Mouse (Mus musculus): ENCODE measurements around the gene Serpina12. TPM values are rescaled to one million over a fixed set of nuclear protein-coding genes. Genes with fewer than 3 reads are reported as not detected.

The Serpina12 gene
- polyA plus RNA-seq (2012; rRNA removed), result not detected in 2 replicates

- no peaks in the 10 kb centered on the region; the same call in 1 of the 2 replicates for H3K4me1 ChIP-seq (ENCODE audit: control insufficient read depth, insufficient read depth, low read length)
- H3K4me3 ChIP-seq (ENCODE audit: control insufficient read depth, low read depth, low read length), result no peak within 1 kb of the TSS
- TF ChIP-seq CTCF (IDR thresholded peaks at IDR 0.05; ENCODE audit: control insufficient read depth, insufficient read depth, insufficient replicate concordance, low read depth, low read length) (no peak), POLR2A (IDR thresholded peaks at IDR 0.05; ENCODE audit: control insufficient read depth, low read depth, low read length) (no peak)
- no peak within 1 kb of the TSS for H3K27ac ChIP-seq (ENCODE audit: control insufficient read depth, insufficient read depth, low read depth, low read length)
- no peaks in the 10 kb centered on the region for H3K36me3 ChIP-seq (ENCODE audit: control insufficient read depth, insufficient read depth, low read length)
- H3K27me3 ChIP-seq (ENCODE audit: control insufficient read depth, insufficient read depth, low read length), result no peaks in the 10 kb centered on the region
Observed at GRCm38 (mm10) chr12:104044343-104044742, at the start of gene Serpina12. Serpina12 (minus strand) TSS chr12:104044443.

GRCm38 (mm10) chr12:104091303-104091702, 47.1 kb upstream of the Serpina12 start:
- no peaks in the 10 kb centered on the region for H3K36me3 ChIP-seq (ENCODE audit: control insufficient read depth, insufficient read depth, low read length)
- no peak overlapping the region for H3K4me3 ChIP-seq (ENCODE audit: control insufficient read depth, low read depth, low read length)
- peak overlapping the region; percentile 47 for H3K27ac ChIP-seq (ENCODE audit: control insufficient read depth, insufficient read depth, low read depth, low read length)
- TF ChIP-seq POLR2A (IDR thresholded peaks at IDR 0.05; ENCODE audit: control insufficient read depth, low read depth, low read length) (no peak), CTCF (IDR thresholded peaks at IDR 0.05; ENCODE audit: control insufficient read depth, insufficient read depth, insufficient replicate concordance, low read depth, low read length) (no peak)
- H3K27me3 ChIP-seq (ENCODE audit: control insufficient read depth, insufficient read depth, low read length), result no peaks in the 10 kb centered on the region
- H3K4me1 ChIP-seq (ENCODE audit: control insufficient read depth, insufficient read depth, low read length), result no peaks in the 10 kb centered on the region

DNA sequence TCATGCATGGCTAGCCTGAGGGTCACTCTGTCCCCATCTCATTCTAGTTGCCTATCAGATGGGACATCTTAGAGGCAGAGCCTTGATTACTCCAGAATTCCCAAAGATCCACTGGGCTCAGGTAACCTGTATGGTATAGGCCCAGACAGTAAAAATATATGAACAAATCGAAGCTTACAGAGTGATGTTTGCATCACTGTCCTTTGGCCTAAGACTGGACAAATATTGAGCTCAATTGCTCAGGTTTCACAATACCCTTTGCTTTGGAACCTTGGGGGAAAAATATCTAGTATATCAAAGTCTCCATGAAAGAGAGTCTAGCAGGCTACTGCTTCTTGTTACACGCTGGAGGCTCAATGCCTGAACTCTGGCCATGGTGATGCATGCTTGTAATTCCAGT, 45.9 kb upstream of the Serpina12 start:
- Histone ChIP-seq H3K4me1 (ENCODE audit: control insufficient read depth, insufficient read depth, low read length) (no peaks in the 10 kb centered on the region), H3K27ac (ENCODE audit: control insufficient read depth, insufficient read depth, low read depth, low read length) (no peak overlapping the region), H3K27me3 (ENCODE audit: control insufficient read depth, insufficient read depth, low read length) (no peaks in the 10 kb centered on the region), H3K36me3 (ENCODE audit: control insufficient read depth, insufficient read depth, low read length) (no peaks in the 10 kb centered on the region), H3K4me3 (ENCODE audit: control insufficient read depth, low read depth, low read length) (no peak overlapping the region)
- TF ChIP-seq POLR2A (IDR thresholded peaks at IDR 0.05; ENCODE audit: control insufficient read depth, low read depth, low read length) (no peak), CTCF (IDR thresholded peaks at IDR 0.05; ENCODE audit: control insufficient read depth, insufficient read depth, insufficient replicate concordance, low read depth, low read length) (no peak)

DNA sequence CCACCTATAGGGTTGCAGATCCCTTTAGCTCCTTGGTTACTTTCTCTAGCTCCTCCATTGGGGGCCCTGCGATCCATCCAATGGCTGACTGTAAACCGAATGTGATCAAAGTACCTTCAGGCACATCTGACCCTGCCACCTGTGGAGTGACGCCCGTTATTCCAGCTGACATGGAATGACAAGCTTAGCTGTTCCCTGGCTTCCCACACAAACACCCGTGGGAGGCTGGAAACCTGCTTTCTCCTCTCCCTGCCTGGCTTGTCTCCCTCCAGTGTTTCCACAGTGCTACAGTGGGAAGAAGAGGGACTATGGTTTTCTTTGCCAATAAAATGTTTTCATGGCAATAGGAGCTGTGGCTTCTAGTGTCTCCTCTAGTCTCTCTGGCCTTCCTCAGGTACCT, 28.0 kb upstream of the Serpina12 start:
- H3K27ac ChIP-seq (ENCODE audit: control insufficient read depth, insufficient read depth, low read depth, low read length), result no peak overlapping the region
- no peaks in the 10 kb centered on the region for H3K36me3 ChIP-seq (ENCODE audit: control insufficient read depth, insufficient read depth, low read length)
- TF ChIP-seq POLR2A (IDR thresholded peaks at IDR 0.05; ENCODE audit: control insufficient read depth, low read depth, low read length) (no peak), CTCF (IDR thresholded peaks at IDR 0.05; ENCODE audit: control insufficient read depth, insufficient read depth, insufficient replicate concordance, low read depth, low read length) (no peak)
- H3K4me1 ChIP-seq (ENCODE audit: control insufficient read depth, insufficient read depth, low read length), result peaks cover 2% of the 10 kb centered on the region
- H3K27me3 ChIP-seq (ENCODE audit: control insufficient read depth, insufficient read depth, low read length), result no peaks in the 10 kb centered on the region
- no peak overlapping the region for H3K4me3 ChIP-seq (ENCODE audit: control insufficient read depth, low read depth, low read length)

DNA sequence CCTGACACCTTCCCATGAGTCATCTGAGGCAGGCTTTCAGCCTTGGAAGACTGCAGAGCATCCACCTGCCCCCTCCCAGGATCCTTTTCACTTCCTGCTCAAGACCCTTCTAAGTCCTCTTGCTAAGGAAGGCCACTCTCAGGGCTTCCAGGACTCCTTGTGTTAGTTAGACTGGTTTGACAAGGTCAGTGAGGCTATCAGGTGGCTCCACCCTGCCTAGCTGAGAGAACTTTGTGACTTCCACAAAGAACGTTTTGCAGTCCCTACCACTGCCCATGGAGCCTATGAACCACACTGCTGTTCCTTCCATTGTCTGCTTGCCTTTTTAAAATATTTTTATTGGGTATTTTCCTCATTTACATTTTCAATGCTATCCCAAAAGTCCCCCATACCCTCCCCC, 27.5 kb upstream of the Serpina12 start:
- Histone ChIP-seq H3K4me3 (ENCODE audit: control insufficient read depth, low read depth, low read length) (no peak overlapping the region), H3K4me1 (ENCODE audit: control insufficient read depth, insufficient read depth, low read length) (peaks cover 2% of the 10 kb centered on the region), H3K36me3 (ENCODE audit: control insufficient read depth, insufficient read depth, low read length) (no peaks in the 10 kb centered on the region), H3K27ac (ENCODE audit: control insufficient read depth, insufficient read depth, low read depth, low read length) (no peak overlapping the region), H3K27me3 (ENCODE audit: control insufficient read depth, insufficient read depth, low read length) (no peaks in the 10 kb centered on the region)
- no peak for TF ChIP-seq POLR2A (IDR thresholded peaks at IDR 0.05; ENCODE audit: control insufficient read depth, low read depth, low read length)
- no peak for TF ChIP-seq CTCF (IDR thresholded peaks at IDR 0.05; ENCODE audit: control insufficient read depth, insufficient read depth, insufficient replicate concordance, low read depth, low read length)

DNA sequence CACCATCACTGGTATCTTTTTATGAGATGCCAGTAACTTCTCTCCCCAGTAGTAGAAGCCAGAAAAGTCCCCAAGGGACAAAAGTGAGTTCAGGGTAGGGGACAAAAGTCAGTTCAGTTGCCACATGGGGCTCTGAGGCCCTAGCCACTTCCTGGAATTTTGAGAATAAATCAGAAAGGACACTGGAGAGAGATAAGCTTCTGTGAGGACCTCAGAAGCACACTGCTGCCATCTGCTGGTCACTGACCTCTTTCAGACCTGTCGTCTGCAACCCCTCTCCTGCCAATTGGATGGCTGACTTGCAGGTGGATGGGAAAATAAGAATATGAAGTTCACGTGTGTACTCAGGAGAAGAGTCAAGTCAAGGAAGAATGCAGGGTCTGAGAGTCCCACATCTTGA, 25.4 kb upstream of the Serpina12 start:
- Histone ChIP-seq H3K4me3 (ENCODE audit: control insufficient read depth, low read depth, low read length) (no peak overlapping the region), H3K27ac (ENCODE audit: control insufficient read depth, insufficient read depth, low read depth, low read length) (no peak overlapping the region), H3K27me3 (ENCODE audit: control insufficient read depth, insufficient read depth, low read length) (no peaks in the 10 kb centered on the region), H3K36me3 (ENCODE audit: control insufficient read depth, insufficient read depth, low read length) (no peaks in the 10 kb centered on the region), H3K4me1 (ENCODE audit: control insufficient read depth, insufficient read depth, low read length) (peaks cover 2% of the 10 kb centered on the region)
- TF ChIP-seq CTCF (IDR thresholded peaks at IDR 0.05; ENCODE audit: control insufficient read depth, insufficient read depth, insufficient replicate concordance, low read depth, low read length), result peak; percentile 60; the same call in 1 of the 2 replicates
- TF ChIP-seq POLR2A (IDR thresholded peaks at IDR 0.05; ENCODE audit: control insufficient read depth, low read depth, low read length), result no peak

DNA sequence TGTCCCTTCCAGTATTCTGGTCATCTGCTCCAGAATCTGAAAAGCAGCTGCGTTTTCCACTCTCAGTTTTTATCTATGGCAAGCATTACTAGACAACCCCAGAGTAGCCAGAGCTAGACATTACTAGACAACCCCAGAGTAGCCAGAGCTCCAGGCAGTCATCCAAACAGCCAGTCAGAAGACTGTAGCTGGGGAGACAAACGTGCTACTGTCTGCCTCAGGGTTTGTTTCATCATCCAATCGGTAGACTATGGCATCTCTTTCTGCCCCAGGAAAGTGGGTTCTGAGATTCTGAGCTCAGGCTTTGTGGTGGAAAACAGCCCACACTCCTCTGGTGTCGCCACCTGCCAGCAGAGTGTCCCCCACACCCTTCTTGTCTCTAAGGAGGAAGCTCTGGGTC, 23.3 kb upstream of the Serpina12 start:
- Histone ChIP-seq H3K27me3 (ENCODE audit: control insufficient read depth, insufficient read depth, low read length) (no peaks in the 10 kb centered on the region), H3K36me3 (ENCODE audit: control insufficient read depth, insufficient read depth, low read length) (no peaks in the 10 kb centered on the region), H3K27ac (ENCODE audit: control insufficient read depth, insufficient read depth, low read depth, low read length) (peak overlapping the region; percentile 37; the same call in 1 of the 2 replicates), H3K4me3 (ENCODE audit: control insufficient read depth, low read depth, low read length) (peak overlapping the region; percentile 23; the same call in 1 of the 2 replicates), H3K4me1 (ENCODE audit: control insufficient read depth, insufficient read depth, low read length) (peaks cover 2% of the 10 kb centered on the region)
- no peak for TF ChIP-seq CTCF (IDR thresholded peaks at IDR 0.05; ENCODE audit: control insufficient read depth, insufficient read depth, insufficient replicate concordance, low read depth, low read length)
- no peak for TF ChIP-seq POLR2A (IDR thresholded peaks at IDR 0.05; ENCODE audit: control insufficient read depth, low read depth, low read length)

DNA sequence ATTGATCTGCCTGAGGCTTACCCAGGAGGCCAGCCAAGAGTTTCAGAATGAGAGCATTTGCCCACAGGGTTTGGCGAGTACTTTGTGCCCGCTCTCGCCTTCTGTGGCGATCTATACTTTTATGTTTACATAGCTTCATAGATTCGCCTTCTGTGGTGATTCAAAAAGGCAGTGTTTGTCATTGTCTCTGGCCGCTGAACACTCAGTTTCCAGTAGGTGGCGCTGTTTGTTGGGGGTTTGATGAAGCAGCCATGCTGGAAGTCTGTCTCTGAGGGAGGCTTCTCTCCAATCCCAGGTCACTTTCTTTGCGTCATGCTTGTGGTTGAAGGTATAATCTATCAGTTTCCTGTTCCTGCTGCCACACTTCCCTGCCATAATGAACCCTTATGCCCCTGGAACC, 22.0 kb upstream of the Serpina12 start:
- H3K36me3 ChIP-seq (ENCODE audit: control insufficient read depth, insufficient read depth, low read length), result no peaks in the 10 kb centered on the region
- TF ChIP-seq CTCF (IDR thresholded peaks at IDR 0.05; ENCODE audit: control insufficient read depth, insufficient read depth, insufficient replicate concordance, low read depth, low read length) (peak; percentile 70; the same call in 1 of the 2 replicates), POLR2A (IDR thresholded peaks at IDR 0.05; ENCODE audit: control insufficient read depth, low read depth, low read length) (no peak)
- H3K27ac ChIP-seq (ENCODE audit: control insufficient read depth, insufficient read depth, low read depth, low read length), result peak overlapping the region; percentile 39; the same call in 1 of the 2 replicates
- no peak overlapping the region for H3K4me3 ChIP-seq (ENCODE audit: control insufficient read depth, low read depth, low read length)
- H3K4me1 ChIP-seq (ENCODE audit: control insufficient read depth, insufficient read depth, low read length), result peaks cover 2% of the 10 kb centered on the region
- H3K27me3 ChIP-seq (ENCODE audit: control insufficient read depth, insufficient read depth, low read length), result no peaks in the 10 kb centered on the region
